Mouse (Mus musculus): ENCODE measurements around the gene Stk25. TPM values are rescaled to one million over a fixed set of nuclear protein-coding genes. Genes with fewer than 3 reads are reported as not detected.
A peak's percentile ranks its signal among the peaks of the same experiment; 100 is the strongest.

The Stk25 gene
- polyA plus RNA-seq, 1 experiment from 2014 or later, result 46.4 TPM

GRCm38 (mm10) chr1:93691106-93691505 is 32.6 kb upstream of the Stk25 start:
- whole genome bisulfite sequencing (ENCODE audit: insufficient replicate concordance), result 75% methylated on average over 8 of the region's 8 CpGs
- Histone ChIP-seq H3K4me3 (replicated peaks) (no peak overlapping the region), H3K9me3 (replicated peaks) (no peaks in the 10 kb centered on the region), H3K4me1 (replicated peaks) (peaks cover 24% of the 10 kb centered on the region), H3K36me3 (no peaks in the 10 kb centered on the region), H3K27me3 (peaks cover 21% of the 10 kb centered on the region), H3K4me2 (no peak overlapping the region), H3K9ac (no peak overlapping the region), H3K27ac (no peak overlapping the region)
- no peak for ATAC-seq (ENCODE audit: low read depth)
- no peak for DNase-seq

- no peak overlapping the region for H3K9ac ChIP-seq
- H3K27me3 ChIP-seq, result peaks cover 32% of the 10 kb centered on the region
- DNase-seq (no peak), ATAC-seq (ENCODE audit: low read depth) (no peak)
- H3K36me3 ChIP-seq, result no peaks in the 10 kb centered on the region
- no peak overlapping the region for H3K4me3 ChIP-seq (replicated peaks)
- WGBS (ENCODE audit: insufficient replicate concordance), result 59% methylated on average over 7 of the region's 7 CpGs
- H3K27ac ChIP-seq, result no peak overlapping the region
- H3K4me2 ChIP-seq, result no peak overlapping the region
- H3K9me3 ChIP-seq (replicated peaks), result no peaks in the 10 kb centered on the region
- peaks cover 25% of the 10 kb centered on the region for H3K4me1 ChIP-seq (replicated peaks)
These were observed 31.5 kb upstream of the Stk25 start for GRCm38 (mm10) chr1:93689901-93690496.

- Histone ChIP-seq H3K4me2 (no peak overlapping the region), H3K9ac (no peak overlapping the region)
- no peak for DNase-seq
These were observed 29.7 kb upstream of the Stk25 start for GRCm38 (mm10) chr1:93688154-93688553.

GRCm38 (mm10) chr1:93686961-93687320 is 28.5 kb upstream of the Stk25 start:
- DNase-seq (no peak), ATAC-seq (ENCODE audit: low read depth) (no peak)
- Histone ChIP-seq H3K27me3 (peaks cover 54% of the 10 kb centered on the region), H3K9ac (no peak overlapping the region), H3K4me2 (peak overlapping the region; percentile 67; the same call in 1 of the 2 replicates), H3K27ac (no peak overlapping the region), H3K4me3 (replicated peaks) (no peak overlapping the region), H3K4me1 (replicated peaks) (peaks cover 11% of the 10 kb centered on the region; the same call in 1 of the 2 replicates), H3K9me3 (replicated peaks) (no peaks in the 10 kb centered on the region), H3K36me3 (no peaks in the 10 kb centered on the region)
- 65% methylated on average over 3 of the region's 3 CpGs for WGBS (ENCODE audit: insufficient replicate concordance)

More at GRCm38 (mm10) chr1:93688154-93688553, 29.7 kb upstream of the Stk25 start:
- 53% methylated on average over 8 of the region's 8 CpGs for WGBS (ENCODE audit: insufficient replicate concordance)
- H3K27ac ChIP-seq, result no peak overlapping the region
- H3K9me3 ChIP-seq (replicated peaks), result no peaks in the 10 kb centered on the region
- H3K4me3 ChIP-seq (replicated peaks), result no peak overlapping the region
- H3K27me3 ChIP-seq, result peaks cover 50% of the 10 kb centered on the region
- H3K36me3 ChIP-seq, result no peaks in the 10 kb centered on the region
- ATAC-seq (ENCODE audit: low read depth), result no peak
- H3K4me1 ChIP-seq (replicated peaks), result peaks cover 16% of the 10 kb centered on the region

GRCm38 (mm10) chr1:93686245-93686960 is 27.9 kb upstream of the Stk25 start:
- H3K4me3 ChIP-seq (replicated peaks), result peak overlapping the region; percentile 54
- DNase-seq (no peak), ATAC-seq (ENCODE audit: low read depth) (peak; percentile 46)
- 10% methylated on average over 51 of the region's 51 CpGs for WGBS (ENCODE audit: insufficient replicate concordance)
- no peaks in the 10 kb centered on the region for H3K9me3 ChIP-seq (replicated peaks)
- H3K36me3 ChIP-seq, result no peaks in the 10 kb centered on the region
- H3K4me2 ChIP-seq, result peak overlapping the region; percentile 67
- peaks cover 54% of the 10 kb centered on the region for H3K27me3 ChIP-seq
- H3K4me1 ChIP-seq (replicated peaks), result peaks cover 11% of the 10 kb centered on the region; the same call in 1 of the 2 replicates
- 0 out of 2 replicates have a peak overlapping the region, but pooled peaks have one; percentile 22 for H3K9ac ChIP-seq
- H3K27ac ChIP-seq, result no peak overlapping the region

- H3K4me1 ChIP-seq (replicated peaks), result peaks cover 11% of the 10 kb centered on the region; the same call in 1 of the 2 replicates
- H3K36me3 ChIP-seq, result no peaks in the 10 kb centered on the region
- H3K27me3 ChIP-seq, result peaks cover 54% of the 10 kb centered on the region
- 0 out of 2 replicates have a peak within 1 kb of the TSS, but pooled peaks have one; percentile 22 for H3K9ac ChIP-seq
- DNase-seq (no peak), ATAC-seq (ENCODE audit: low read depth) (0 out of 2 replicates have a peak, but pooled peaks have one; percentile 9)
- H3K27ac ChIP-seq, result no peak within 1 kb of the TSS
- H3K9me3 ChIP-seq (replicated peaks), result no peaks in the 10 kb centered on the region
- H3K4me3 ChIP-seq (replicated peaks), result peak within 1 kb of the TSS; percentile 54
- H3K4me2 ChIP-seq, result peak within 1 kb of the TSS; percentile 67
- WGBS (ENCODE audit: insufficient replicate concordance), result under 1% methylated on average over 78 of the region's 78 CpGs
These were observed 27.2 kb upstream of the Stk25 start, which contains the start of gene Bok for GRCm38 (mm10) chr1:93685401-93686244. Gene Bok, plus strand, starts transcription at chr1:93685660.

- Histone ChIP-seq H3K27me3 (peaks cover 23% of the 10 kb centered on the region), H3K4me3 (replicated peaks) (no peak overlapping the region), H3K4me2 (no peak overlapping the region), H3K4me1 (replicated peaks) (no peaks in the 10 kb centered on the region), H3K36me3 (no peaks in the 10 kb centered on the region), H3K27ac (no peak overlapping the region), H3K9me3 (replicated peaks) (no peaks in the 10 kb centered on the region), H3K9ac (no peak overlapping the region)
- DNase-seq (no peak), ATAC-seq (ENCODE audit: low read depth) (peak; percentile 34; the same call in 1 of the 2 replicates)
- WGBS (ENCODE audit: insufficient replicate concordance), result 13% methylated on average over 7 of the region's 7 CpGs
These were observed 21.6 kb upstream of the Stk25 start for GRCm38 (mm10) chr1:93679889-93680568.

GRCm38 (mm10) chr1:93678386-93678785 is 19.9 kb upstream of the Stk25 start:
- ATAC-seq (ENCODE audit: low read depth) (no peak), DNase-seq (no peak)
- Histone ChIP-seq H3K4me1 (replicated peaks) (no peaks in the 10 kb centered on the region), H3K36me3 (no peaks in the 10 kb centered on the region), H3K27ac (no peak overlapping the region), H3K4me3 (replicated peaks) (no peak overlapping the region), H3K9ac (no peak overlapping the region), H3K27me3 (0 out of 2 replicates have a peak, but pooled peaks cover 6% of the 10 kb centered on the region), H3K9me3 (replicated peaks) (no peaks in the 10 kb centered on the region), H3K4me2 (no peak overlapping the region)
- WGBS (ENCODE audit: insufficient replicate concordance), result 43% methylated on average over 2 of the region's 2 CpGs

GRCm38 (mm10) chr1:93672682-93673081 is 14.2 kb upstream of the Stk25 start:
- Histone ChIP-seq H3K4me3 (replicated peaks) (no peak overlapping the region), H3K4me2 (no peak overlapping the region), H3K36me3 (no peaks in the 10 kb centered on the region), H3K4me1 (replicated peaks) (peaks cover 17% of the 10 kb centered on the region), H3K9ac (no peak overlapping the region), H3K27me3 (no peaks in the 10 kb centered on the region), H3K9me3 (replicated peaks) (no peaks in the 10 kb centered on the region), H3K27ac (no peak overlapping the region)
- DNase-seq (no peak), ATAC-seq (ENCODE audit: low read depth) (no peak)
- WGBS (ENCODE audit: insufficient replicate concordance), result 74% methylated on average over 5 of the region's 5 CpGs

GRCm38 (mm10) chr1:93669941-93670340 is 11.5 kb upstream of the Stk25 start:
- Histone ChIP-seq H3K27ac (no peak overlapping the region), H3K27me3 (no peaks in the 10 kb centered on the region), H3K4me2 (no peak overlapping the region), H3K9me3 (replicated peaks) (no peaks in the 10 kb centered on the region), H3K4me1 (replicated peaks) (peaks cover 32% of the 10 kb centered on the region), H3K9ac (no peak overlapping the region), H3K36me3 (no peaks in the 10 kb centered on the region), H3K4me3 (replicated peaks) (no peak overlapping the region)
- ATAC-seq (ENCODE audit: low read depth), result no peak
- DNase-seq, result no peak

Data from liver, embryonic 13.5 days (tissue).